Mouse (Mus musculus) adrenal gland, postnatal 0 days (tissue): ENCODE measurements around the gene Wfdc9. TPM values are rescaled to one million over a fixed set of nuclear protein-coding genes. Genes with fewer than 3 reads are reported as not detected.

Experiments
- polyA plus RNA-seq: library from polyadenylated mRNA; unstranded; fragments of >200 nt; fragmentation: Nextera tagmentation; extraction: Ambion mirVana; gene quantifications from 2 replicates; pipeline ENCODE4 v1.2.1, GENCODE M21; 2015

Gene Wfdc9
- not detected in 2 replicates for polyA plus RNA-seq

GRCm38 (mm10) chr2:164656483-164656882 is at the start of gene Wfdc9:
Wfdc9 (minus strand) TSS chr2:164656583.

GRCm38 (mm10) chr2:164698201-164698600 is 41.8 kb upstream of the Wfdc9 start, which contains the start of gene Spint4:
Spint4 (plus strand) TSS chr2:164698501.

GRCm38 (mm10) chr2:164684807-164685206 is 28.4 kb upstream of the Wfdc9 start, which contains the start of gene Wfdc13:
Wfdc13 (plus strand) TSS chr2:164685107.

GRCm38 (mm10) chr2:164673987-164674386 is 17.6 kb upstream of the Wfdc9 start, which contains the start of gene Wfdc11:
Wfdc11 (minus strand) TSS chr2:164674087.

GRCm38 (mm10) chr2:164655858-164656257 is 525 bp downstream of the Wfdc9 start, which contains the start of gene Wfdc10:
Wfdc10 (plus strand) TSS chr2:164656046.

GRCm38 (mm10) chr2:164638696-164639095 is 17.7 kb downstream of the Wfdc9 start, which contains the start of gene Wfdc16:
Wfdc16 (minus strand) TSS chr2:164638796.

GRCm38 (mm10) chr2:164613471-164613870 is 42.9 kb downstream of the Wfdc9 start, which contains the start of the genes Wfdc6b and Wfdc8:
Wfdc6b (plus strand) TSS chr2:164613522.
Wfdc8 (minus strand) TSS chr2:164613626.

Other genes with a start within 250 kb of the Wfdc9 start
- 50.7 and 62.6 TPM in 2 replicates for gene Sdc4, start 212.7 kb downstream of the Wfdc9 start, polyA plus RNA-seq
- 49.8 and 57.1 TPM in 2 replicates for gene Sys1, start 199.6 kb downstream of the Wfdc9 start, polyA plus RNA-seq
- 16.1 and 24.0 TPM in 2 replicates for gene Gm20458, start 195.6 kb downstream of the Wfdc9 start, polyA plus RNA-seq
- gene Trp53tg5, start 182.9 kb downstream of the Wfdc9 start, polyA plus RNA-seq = not detected in 2 replicates
- 7.4 and 25.1 TPM in 2 replicates for gene Dbndd2, start 170.5 kb downstream of the Wfdc9 start, polyA plus RNA-seq
- gene Pigt, start 159.1 kb downstream of the Wfdc9 start, polyA plus RNA-seq = 60.4 and 73.4 TPM in 2 replicates
- 3.7 and 24.5 TPM in 2 replicates for gene Wfdc2, start 94.2 kb downstream of the Wfdc9 start, polyA plus RNA-seq
- gene Spint3, start 83.1 kb downstream of the Wfdc9 start, polyA plus RNA-seq = not detected in 2 replicates
- 2.2 TPM in 2 replicates for gene Wfdc6a, start 71.1 kb downstream of the Wfdc9 start, polyA plus RNA-seq
- gene Eppin, start 63.0 kb downstream of the Wfdc9 start, polyA plus RNA-seq = 0.18 TPM in 1 of 2 replicates, not detected in the other
- not detected in 2 replicates for gene Wfdc6b, start 43.1 kb downstream of the Wfdc9 start, polyA plus RNA-seq
- gene Wfdc8, start 43.0 kb downstream of the Wfdc9 start, polyA plus RNA-seq = 0.26 TPM in 1 of 2 replicates, not detected in the other
- not detected in 2 replicates for gene Wfdc16, start 17.8 kb downstream of the Wfdc9 start, polyA plus RNA-seq
- 0.33 TPM in 1 of 2 replicates, not detected in the other for gene Wfdc10, start 537 bp downstream of the Wfdc9 start, polyA plus RNA-seq
- gene Wfdc11, start 17.5 kb upstream of the Wfdc9 start, polyA plus RNA-seq = not detected in 2 replicates
- gene Wfdc13, start 28.5 kb upstream of the Wfdc9 start, polyA plus RNA-seq = 0.21 and 0.61 TPM in 2 replicates
- gene Spint4, start 41.9 kb upstream of the Wfdc9 start, polyA plus RNA-seq = not detected in 2 replicates
- not detected in 2 replicates for gene Spint5, start 58.7 kb upstream of the Wfdc9 start, polyA plus RNA-seq
- gene Wfdc3, start 89.3 kb upstream of the Wfdc9 start, polyA plus RNA-seq = 0.30 and 0.70 TPM in 2 replicates
- 52.3 and 62.8 TPM in 2 replicates for gene Dnttip1, start 89.4 kb upstream of the Wfdc9 start, polyA plus RNA-seq
- 79.0 and 81.0 TPM in 2 replicates for gene Ube2c, start 113.3 kb upstream of the Wfdc9 start, polyA plus RNA-seq
- gene Tnnc2, start 123.4 kb upstream of the Wfdc9 start, polyA plus RNA-seq = 19.4 and 89.9 TPM in 2 replicates
- 34.8 and 51.2 TPM in 2 replicates for gene Snx21, start 129.2 kb upstream of the Wfdc9 start, polyA plus RNA-seq
- 15.9 and 18.7 TPM in 2 replicates for gene Acot8, start 148.3 kb upstream of the Wfdc9 start, polyA plus RNA-seq
- gene Zswim3, start 148.5 kb upstream of the Wfdc9 start, polyA plus RNA-seq = 4.1 and 4.6 TPM in 2 replicates
- gene Zswim1, start 166.1 kb upstream of the Wfdc9 start, polyA plus RNA-seq = 7.9 and 12.0 TPM in 2 replicates
- not detected in 2 replicates for gene Spata25, start 172.0 kb upstream of the Wfdc9 start, polyA plus RNA-seq
- 120 and 175 TPM in 2 replicates for gene Ctsa, start 176.3 kb upstream of the Wfdc9 start, polyA plus RNA-seq
- 6.9 and 7.3 TPM in 2 replicates for gene Neurl2, start 176.9 kb upstream of the Wfdc9 start, polyA plus RNA-seq
- gene Pltp, start 201.1 kb upstream of the Wfdc9 start, polyA plus RNA-seq = 15.2 and 19.5 TPM in 2 replicates
- gene Pcif1, start 222.7 kb upstream of the Wfdc9 start, polyA plus RNA-seq = 65.8 and 77.0 TPM in 2 replicates